Mouse (Mus musculus): ENCODE results near the gene Sorbs1. TPM values are rescaled to one million over a fixed set of nuclear protein-coding genes. Genes with fewer than 3 reads are reported as not detected.
A peak's percentile ranks its signal among the peaks of the same experiment; 100 is the strongest.

Sorbs1 gene
- total and polyA plus RNA-seq, 2 experiments from 2014 or later = 140 to 153 TPM

DNA sequence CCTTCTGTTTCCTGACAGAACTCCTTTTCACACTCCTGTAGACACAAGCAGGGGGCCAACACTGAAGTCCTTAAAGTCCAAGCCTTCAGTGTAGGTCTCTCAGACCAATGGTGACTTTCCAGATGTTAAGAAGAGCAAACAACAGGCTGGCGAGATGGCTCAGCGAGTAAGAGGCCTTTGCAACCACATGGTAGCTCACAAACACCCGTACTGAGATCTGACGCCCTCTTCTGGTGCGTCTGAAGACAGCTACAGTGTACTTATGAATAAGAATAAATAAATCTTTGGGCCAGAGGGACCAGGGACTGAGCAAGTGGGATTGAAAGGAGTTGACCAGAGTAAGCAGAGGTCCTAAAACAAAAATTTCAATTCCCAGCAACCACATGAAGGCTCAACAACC, 129.6 kb downstream of the Sorbs1 start:
- Histone ChIP-seq H3K9me3 (replicated peaks; ENCODE audit: control insufficient read depth, low read length) (no peaks in the 10 kb centered on the region), H3K27me3 (ENCODE audit: control insufficient read depth, insufficient read depth, low read length) (no peaks in the 10 kb centered on the region), H3K4me1 (ENCODE audit: control insufficient read depth, insufficient read depth) (peaks cover 40% of the 10 kb centered on the region), H3K36me3 (replicated peaks; ENCODE audit: control insufficient read depth, insufficient read depth, low read length) (peaks cover 51% of the 10 kb centered on the region), H3K27ac (ENCODE audit: low read depth) (peak overlapping the region; percentile 54), H3K4me2 (ENCODE audit: low read depth, low read length) (no peak overlapping the region), H3K4me3 (ENCODE audit: low read depth, low read length) (no peak overlapping the region), H3K9ac (replicated peaks; ENCODE audit: low read depth, low read length) (no peak overlapping the region)
- TF ChIP-seq CTCF (IDR thresholded peaks at IDR 0.05; ENCODE audit: low read depth) (peak; percentile 52), EP300 (IDR thresholded peaks at IDR 0.05; ENCODE audit: low read depth) (no peak)
- DNase-seq (ENCODE audit: low spot score) = peak; percentile 68
- ATAC-seq (ENCODE audit: insufficient read depth, low read depth) = no peak
- 55% methylated on average over 5 of the region's 5 CpGs for WGBS

DNA sequence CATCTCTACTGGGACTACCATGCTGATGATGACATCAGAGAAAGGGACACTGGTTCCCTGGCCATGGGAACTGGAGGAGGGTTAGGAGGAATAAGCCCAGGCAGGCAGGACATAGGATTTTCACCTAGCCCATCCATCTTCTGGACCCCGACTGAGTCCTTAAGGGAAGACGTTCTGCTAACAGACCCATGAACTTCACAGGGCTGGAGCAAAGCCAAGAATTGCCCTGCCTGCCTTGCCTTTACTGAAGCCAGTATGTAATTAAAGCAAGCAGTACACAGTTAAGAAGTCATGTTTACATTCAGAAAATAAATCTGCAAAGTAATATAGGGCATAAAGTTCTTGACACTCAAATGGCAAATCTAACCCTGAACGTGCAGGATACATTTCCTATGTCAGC, 132.9 kb downstream of the Sorbs1 start:
- Histone ChIP-seq H3K4me2 (ENCODE audit: low read depth, low read length) (no peak overlapping the region), H3K36me3 (replicated peaks; ENCODE audit: control insufficient read depth, insufficient read depth, low read length) (peaks cover 31% of the 10 kb centered on the region), H3K4me3 (ENCODE audit: low read depth, low read length) (no peak overlapping the region), H3K27ac (ENCODE audit: low read depth) (peak overlapping the region; percentile 99), H3K9me3 (replicated peaks; ENCODE audit: control insufficient read depth, low read length) (no peaks in the 10 kb centered on the region), H3K4me1 (ENCODE audit: control insufficient read depth, insufficient read depth) (peaks cover 51% of the 10 kb centered on the region), H3K9ac (replicated peaks; ENCODE audit: low read depth, low read length) (no peak overlapping the region), H3K27me3 (ENCODE audit: control insufficient read depth, insufficient read depth, low read length) (no peaks in the 10 kb centered on the region)
- ATAC-seq (ENCODE audit: insufficient read depth, low read depth) = no peak
- DNase-seq (ENCODE audit: low spot score) = no peak
- no peak for TF ChIP-seq EP300 (IDR thresholded peaks at IDR 0.05; ENCODE audit: low read depth)
- no peak for TF ChIP-seq CTCF (IDR thresholded peaks at IDR 0.05; ENCODE audit: low read depth)
- 33% methylated on average over 3 of the region's 3 CpGs for WGBS

DNA sequence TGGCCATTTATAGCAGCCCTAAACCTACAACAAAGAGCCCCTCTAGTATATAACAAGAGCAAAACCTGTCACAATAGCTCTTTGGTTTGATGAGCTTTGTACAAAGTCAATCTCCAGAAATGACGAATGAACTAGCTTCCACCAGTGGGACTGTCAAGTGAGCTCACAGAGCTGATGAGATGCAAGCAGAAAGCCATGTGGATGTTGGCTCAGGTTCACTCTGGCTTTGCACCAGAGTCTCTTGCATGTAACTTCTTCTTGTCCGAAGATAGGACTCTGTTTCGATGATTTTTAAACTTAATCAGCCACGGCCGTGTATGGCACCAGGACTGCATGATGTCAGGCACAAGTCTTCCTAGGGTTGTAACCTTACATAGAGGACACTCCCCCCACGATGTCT, 133.6 kb downstream of the Sorbs1 start:
- Histone ChIP-seq H3K36me3 (replicated peaks; ENCODE audit: control insufficient read depth, insufficient read depth, low read length) (peaks cover 32% of the 10 kb centered on the region), H3K4me2 (ENCODE audit: low read depth, low read length) (no peak overlapping the region), H3K9ac (replicated peaks; ENCODE audit: low read depth, low read length) (no peak overlapping the region), H3K27ac (ENCODE audit: low read depth) (peak overlapping the region; percentile 99), H3K9me3 (replicated peaks; ENCODE audit: control insufficient read depth, low read length) (no peaks in the 10 kb centered on the region), H3K4me3 (ENCODE audit: low read depth, low read length) (no peak overlapping the region), H3K4me1 (ENCODE audit: control insufficient read depth, insufficient read depth) (peaks cover 51% of the 10 kb centered on the region), H3K27me3 (ENCODE audit: control insufficient read depth, insufficient read depth, low read length) (no peaks in the 10 kb centered on the region)
- peak; percentile 73 for DNase-seq (ENCODE audit: low spot score)
- ATAC-seq (ENCODE audit: insufficient read depth, low read depth) = no peak; the same call in 1 of the 2 replicates
- 17% methylated on average over 6 of the region's 6 CpGs for WGBS
- no peak; the same call in 1 of the 2 replicates for TF ChIP-seq EP300 (IDR thresholded peaks at IDR 0.05; ENCODE audit: low read depth)
- no peak for TF ChIP-seq CTCF (IDR thresholded peaks at IDR 0.05; ENCODE audit: low read depth)

DNA sequence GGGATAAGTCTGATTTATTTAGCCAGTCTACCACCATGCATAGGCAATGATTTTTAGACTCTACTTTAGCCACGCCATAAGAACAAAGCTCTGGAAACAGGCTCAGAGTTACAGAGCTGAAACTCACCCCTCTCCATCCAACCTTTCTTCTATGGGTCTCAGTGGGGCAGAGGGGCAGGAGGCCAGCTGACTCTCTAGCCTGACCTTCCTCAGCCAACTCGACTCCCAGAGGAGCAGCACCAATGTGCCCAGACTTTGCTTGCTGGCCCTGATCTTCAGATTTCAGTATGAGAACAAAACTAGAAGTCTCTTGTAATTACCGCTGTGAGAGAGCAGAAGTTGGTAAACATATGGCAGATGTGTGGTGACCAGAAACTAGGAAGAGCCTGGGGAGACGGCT, 134.5 kb downstream of the Sorbs1 start:
- DNase-seq (ENCODE audit: low spot score) (no peak), ATAC-seq (ENCODE audit: insufficient read depth, low read depth) (no peak)
- Histone ChIP-seq H3K4me2 (ENCODE audit: low read depth, low read length) (no peak overlapping the region), H3K9ac (replicated peaks; ENCODE audit: low read depth, low read length) (no peak overlapping the region), H3K36me3 (replicated peaks; ENCODE audit: control insufficient read depth, insufficient read depth, low read length) (peaks cover 32% of the 10 kb centered on the region), H3K27me3 (ENCODE audit: control insufficient read depth, insufficient read depth, low read length) (no peaks in the 10 kb centered on the region), H3K4me3 (ENCODE audit: low read depth, low read length) (no peak overlapping the region), H3K27ac (ENCODE audit: low read depth) (peak overlapping the region; percentile 99), H3K9me3 (replicated peaks; ENCODE audit: control insufficient read depth, low read length) (no peaks in the 10 kb centered on the region), H3K4me1 (ENCODE audit: control insufficient read depth, insufficient read depth) (peaks cover 50% of the 10 kb centered on the region)
- TF ChIP-seq CTCF (IDR thresholded peaks at IDR 0.05; ENCODE audit: low read depth) (no peak), EP300 (IDR thresholded peaks at IDR 0.05; ENCODE audit: low read depth) (no peak)
- 87% methylated on average over 4 of the region's 4 CpGs for WGBS

GRCm38 (mm10) chr19:40377632-40378031, 135.9 kb downstream of the Sorbs1 start:
- Histone ChIP-seq H3K36me3 (replicated peaks; ENCODE audit: control insufficient read depth, insufficient read depth, low read length) (peaks cover 41% of the 10 kb centered on the region), H3K27me3 (ENCODE audit: control insufficient read depth, insufficient read depth, low read length) (no peaks in the 10 kb centered on the region), H3K4me3 (ENCODE audit: low read depth, low read length) (peak overlapping the region; percentile 21), H3K9me3 (replicated peaks; ENCODE audit: control insufficient read depth, low read length) (no peaks in the 10 kb centered on the region), H3K4me1 (ENCODE audit: control insufficient read depth, insufficient read depth) (peaks cover 40% of the 10 kb centered on the region), H3K27ac (ENCODE audit: low read depth) (peak overlapping the region; percentile 99), H3K4me2 (ENCODE audit: low read depth, low read length) (peak overlapping the region; percentile 56), H3K9ac (replicated peaks; ENCODE audit: low read depth, low read length) (peak overlapping the region; percentile 61)
- WGBS = 35% methylated on average over 14 of the region's 14 CpGs
- ATAC-seq (ENCODE audit: insufficient read depth, low read depth) (peak; percentile 79), DNase-seq (ENCODE audit: low spot score) (peak; percentile 83)
- no peak for TF ChIP-seq EP300 (IDR thresholded peaks at IDR 0.05; ENCODE audit: low read depth)
- TF ChIP-seq CTCF (IDR thresholded peaks at IDR 0.05; ENCODE audit: low read depth) = no peak
